Mouse (Mus musculus) hindbrain, embryonic 11.5 days (tissue): ENCODE results near the gene Kazn. TPM values are rescaled to one million over a fixed set of nuclear protein-coding genes. Genes with fewer than 3 reads are reported as not detected.

ENCODE experiments used
- ATAC-seq: fragments of 200-750 bp; cut with Nextera tagmentation; 2 replicates; pipeline ENCODE4 v1.8.0; 2017; ENCODE audit warnings: mild to moderate bottlenecking, moderate TSS enrichment, moderate library complexity; ENCODE audit not compliant: low FRiP score
- DNase-seq: peaks from one replicate; pipeline ENCODE4 v3.0.0-alpha.2; 2015; ENCODE audit warnings: low spot score
- H3K27ac ChIP-seq: fragments of 300-500 bp; sonication (generic); 2 replicates; pipeline ENCODE4 v1.5.1; 2014; ENCODE audit warnings: mild to moderate bottlenecking, low read depth, low read length
- H3K27me3 ChIP-seq: fragments of 300-500 bp; sonication (generic); 2 replicates; pipeline ENCODE4 v1.6.1; 2014; ENCODE audit warnings: mild to moderate bottlenecking, low read length, moderate library complexity, mixed read lengths; ENCODE audit not compliant: control insufficient read depth, insufficient read depth
- H3K36me3 ChIP-seq: fragments of 300-500 bp; sonication (generic); 2 replicates; pipeline ENCODE4 v1.6.1; 2014; ENCODE audit warnings: mild to moderate bottlenecking, low read length, moderate library complexity, mixed read lengths; ENCODE audit not compliant: control insufficient read depth, insufficient read depth
- H3K4me1 ChIP-seq: fragments of 300-500 bp; sonication (generic); replicated peaks from 2 replicates; pipeline ENCODE4 v1.6.1; 2014; ENCODE audit warnings: low read length, mixed read lengths; ENCODE audit not compliant: control insufficient read depth, insufficient read depth
- H3K4me2 ChIP-seq: fragments of 300-500 bp; sonication (generic); replicated peaks from 2 replicates; pipeline ENCODE4 v1.6.1; 2014; ENCODE audit warnings: mild to moderate bottlenecking, low read depth, low read length
- H3K4me3 ChIP-seq: fragments of 300-500 bp; sonication (generic); 2 replicates; pipeline ENCODE4 v1.5.1; 2014; ENCODE audit warnings: low read depth, low read length
- H3K9ac ChIP-seq: fragments of 300-500 bp; sonication (generic); 2 replicates; pipeline ENCODE4 v1.6.1; 2014; ENCODE audit warnings: low read depth, low read length
- H3K9me3 ChIP-seq: fragments of 300-500 bp; sonication (generic); 2 replicates; pipeline ENCODE4 v1.6.1; 2016; ENCODE audit warnings: low read length; ENCODE audit not compliant: control insufficient read depth
- WGBS: fragments of 180-500 bp; shearing (Covaris S2); extraction: QIAGEN DNeasy Blood & Tissue Kit; methylation state at CpG from one replicate; pipeline ENCODE4 v1.1.7; 2014; 5-methylcytosine and 5-hydroxymethylcytosine counted together
- polyA plus RNA-seq: library from polyadenylated mRNA; unstranded; fragments of >200 nt; fragmentation: Nextera tagmentation; extraction: Ambion mirVana; gene quantifications from 2 replicates; pipeline ENCODE4 v1.2.1, GENCODE M21; 2014

Kazn gene
- polyA plus RNA-seq, 1 experiment from 2014 or later: 11.8 TPM

- Histone ChIP-seq H3K4me2 (no peak overlapping the region), H3K36me3 (no peaks in the 10 kb centered on the region), H3K9me3 (no peaks in the 10 kb centered on the region), H3K9ac (no peak overlapping the region), H3K27me3 (no peaks in the 10 kb centered on the region), H3K4me3 (no peak overlapping the region), H3K4me1 (no peaks in the 10 kb centered on the region; the same call in 1 of the 2 replicates), H3K27ac (0 out of 2 replicates have a peak overlapping the region, but pooled peaks have one; percentile 13)
- ATAC-seq (no peak), DNase-seq (no peak)
- 56% methylated on average over 7 of the region's 7 CpGs for WGBS
These were observed 120.7 kb downstream of the Kazn start for GRCm38 (mm10) chr4:142118522-142118921.

GRCm38 (mm10) chr4:142117993-142118392 is 121.2 kb downstream of the Kazn start:
- H3K9me3 ChIP-seq: no peaks in the 10 kb centered on the region
- H3K4me2 ChIP-seq: no peak overlapping the region
- DNase-seq (no peak), ATAC-seq (0 out of 2 replicates have a peak, but pooled peaks have one; percentile 20)
- no peak overlapping the region for H3K9ac ChIP-seq
- H3K36me3 ChIP-seq: no peaks in the 10 kb centered on the region
- no peak overlapping the region for H3K4me3 ChIP-seq
- H3K4me1 ChIP-seq: no peaks in the 10 kb centered on the region; the same call in 1 of the 2 replicates
- no peak overlapping the region for H3K27ac ChIP-seq
- 92% methylated on average over 12 of the region's 12 CpGs for WGBS
- no peaks in the 10 kb centered on the region for H3K27me3 ChIP-seq

- H3K36me3 ChIP-seq: no peaks in the 10 kb centered on the region
- no peak overlapping the region for H3K4me3 ChIP-seq
- no peak overlapping the region for H3K27ac ChIP-seq
- H3K4me1 ChIP-seq: no peaks in the 10 kb centered on the region; the same call in 1 of the 2 replicates
- H3K27me3 ChIP-seq: no peaks in the 10 kb centered on the region
- H3K4me2 ChIP-seq: no peak overlapping the region
- DNase-seq (peak; percentile 35), ATAC-seq (0 out of 2 replicates have a peak, but pooled peaks have one; percentile 18)
- 25% methylated on average over 8 of the region's 8 CpGs for WGBS
- no peak overlapping the region for H3K9ac ChIP-seq
- no peaks in the 10 kb centered on the region for H3K9me3 ChIP-seq
These were observed 125.9 kb downstream of the Kazn start for GRCm38 (mm10) chr4:142113306-142113705.

- Histone ChIP-seq H3K9me3 (no peaks in the 10 kb centered on the region), H3K4me2 (no peak overlapping the region), H3K27ac (no peak overlapping the region), H3K27me3 (no peaks in the 10 kb centered on the region), H3K4me1 (0 out of 2 replicates have a peak, but pooled peaks cover under 1% of the 10 kb centered on the region), H3K9ac (no peak overlapping the region), H3K4me3 (no peak overlapping the region), H3K36me3 (0 out of 2 replicates have a peak, but pooled peaks cover 3% of the 10 kb centered on the region)
- WGBS: 57% methylated on average over 12 of the region's 12 CpGs
- ATAC-seq: no peak
- DNase-seq: no peak
These were observed 136.0 kb downstream of the Kazn start for GRCm38 (mm10) chr4:142103081-142103671.

GRCm38 (mm10) chr4:142098303-142098702 is 140.9 kb downstream of the Kazn start:
- Histone ChIP-seq H3K9ac (no peak overlapping the region), H3K4me2 (no peak overlapping the region), H3K27ac (no peak overlapping the region), H3K36me3 (no peaks in the 10 kb centered on the region), H3K4me3 (no peak overlapping the region), H3K9me3 (no peaks in the 10 kb centered on the region), H3K4me1 (0 out of 2 replicates have a peak, but pooled peaks cover 2% of the 10 kb centered on the region), H3K27me3 (no peaks in the 10 kb centered on the region)
- ATAC-seq (no peak), DNase-seq (peak; percentile 85)
- WGBS: 25% methylated on average over 8 of the region's 8 CpGs

GRCm38 (mm10) chr4:142097871-142098270 is 141.3 kb downstream of the Kazn start:
- no peaks in the 10 kb centered on the region for H3K9me3 ChIP-seq

GRCm38 (mm10) chr4:142095513-142096241 is 143.5 kb downstream of the Kazn start:
- Histone ChIP-seq H3K27ac (no peak overlapping the region), H3K4me1 (0 out of 2 replicates have a peak, but pooled peaks cover 2% of the 10 kb centered on the region), H3K9ac (no peak overlapping the region), H3K36me3 (no peaks in the 10 kb centered on the region), H3K9me3 (no peaks in the 10 kb centered on the region), H3K27me3 (no peaks in the 10 kb centered on the region), H3K4me3 (no peak overlapping the region), H3K4me2 (no peak overlapping the region)
- DNase-seq: no peak
- WGBS: 58% methylated on average over 15 of the region's 15 CpGs
- ATAC-seq: no peak

More at GRCm38 (mm10) chr4:142097871-142098270, 141.3 kb downstream of the Kazn start:
- WGBS: 43% methylated on average over 5 of the region's 5 CpGs
- DNase-seq (no peak), ATAC-seq (no peak)
- H3K4me1 ChIP-seq: 0 out of 2 replicates have a peak, but pooled peaks cover 2% of the 10 kb centered on the region
- H3K27ac ChIP-seq: no peak overlapping the region
- H3K36me3 ChIP-seq: no peaks in the 10 kb centered on the region
- no peak overlapping the region for H3K4me2 ChIP-seq
- H3K27me3 ChIP-seq: no peaks in the 10 kb centered on the region
- H3K4me3 ChIP-seq: no peak overlapping the region
- no peak overlapping the region for H3K9ac ChIP-seq

GRCm38 (mm10) chr4:142094386-142094785 is 144.8 kb downstream of the Kazn start:
- DNase-seq: no peak
- no peak overlapping the region for H3K4me3 ChIP-seq
- WGBS: 87% methylated on average over 11 of the region's 11 CpGs
- H3K9ac ChIP-seq: no peak overlapping the region
- H3K36me3 ChIP-seq: no peaks in the 10 kb centered on the region
- H3K9me3 ChIP-seq: no peaks in the 10 kb centered on the region
- H3K4me1 ChIP-seq: 0 out of 2 replicates have a peak, but pooled peaks cover 2% of the 10 kb centered on the region
- H3K27me3 ChIP-seq: no peaks in the 10 kb centered on the region
- no peak overlapping the region for H3K4me2 ChIP-seq
- ATAC-seq: no peak
- no peak overlapping the region for H3K27ac ChIP-seq
